Mouse (Mus musculus) midbrain, postnatal 0 days (tissue): ENCODE measurements at regions not wholly inside any gene's neighbourhood (a gene's known extent, or its start where the extent isn't known, plus 50 kb on each side); places are given as distances from the start of the nearest gene placed in this dataset.

Experiments
- ATAC-seq: fragments of 200-750 bp; cut with Nextera tagmentation; 2 replicates; pipeline ENCODE4 v1.8.0; 2017; ENCODE audit warnings: moderate number of reproducible peaks, mild to moderate bottlenecking, moderate TSS enrichment, moderate library complexity; ENCODE audit not compliant: low FRiP score
- DNase-seq: peaks from one replicate; pipeline ENCODE4 v3.0.0-alpha.2; 2015; ENCODE audit warnings: low spot score
- H3K27ac ChIP-seq: fragments of 300-500 bp; sonication (generic); 2 replicates; pipeline ENCODE4 v1.5.1; 2014; ENCODE audit warnings: low read depth, mild to moderate bottlenecking, low read length, mixed read lengths
- H3K27me3 ChIP-seq: fragments of 300-500 bp; sonication (generic); 2 replicates; pipeline ENCODE4 v1.6.1; 2014; ENCODE audit warnings: low read length, control low read depth, mixed read lengths; ENCODE audit not compliant: insufficient read depth
- H3K36me3 ChIP-seq: fragments of 300-500 bp; sonication (generic); 2 replicates; pipeline ENCODE4 v1.6.1; 2014; ENCODE audit warnings: low read length, control low read depth, mixed read lengths; ENCODE audit not compliant: insufficient read depth
- H3K4me1 ChIP-seq: fragments of 300-500 bp; sonication (generic); 2 replicates; pipeline ENCODE4 v1.6.1; 2014; ENCODE audit warnings: mild to moderate bottlenecking, control low read depth, antibody characterized with exemption, low read length, mixed read lengths; ENCODE audit not compliant: insufficient read depth
- H3K4me2 ChIP-seq: fragments of 300-500 bp; sonication (generic); 2 replicates; pipeline ENCODE4 v1.6.1; 2014; ENCODE audit warnings: low read depth, mild to moderate bottlenecking, low read length, mixed read lengths; ENCODE audit not compliant: poor library complexity, severe bottlenecking
- H3K4me3 ChIP-seq: fragments of 300-500 bp; sonication (generic); 2 replicates; pipeline ENCODE4 v1.5.1; 2014; ENCODE audit warnings: low read depth, mild to moderate bottlenecking, low read length, moderate library complexity
- H3K9ac ChIP-seq: fragments of 300-500 bp; sonication (generic); replicated peaks from 2 replicates; pipeline ENCODE4 v1.6.1; 2014; ENCODE audit warnings: mild to moderate bottlenecking, low read length, moderate library complexity, mixed read lengths; ENCODE audit not compliant: poor library complexity, severe bottlenecking
- H3K9me3 ChIP-seq: fragments of 300-500 bp; sonication (generic); 2 replicates; pipeline ENCODE4 v1.6.1; 2016; ENCODE audit warnings: low read length, control low read depth
- CTCF ChIP-seq: IDR thresholded peaks from 2 replicates; pipeline ENCODE4 v1.5.1; 2016; ENCODE audit warnings: antibody characterized with exemption, mild to moderate bottlenecking
- WGBS: fragments of 180-500 bp; shearing (Covaris S2); extraction: QIAGEN DNeasy Blood & Tissue Kit; methylation state at CpG from one replicate; pipeline ENCODE4 v1.1.7; 2014; 5-methylcytosine and 5-hydroxymethylcytosine counted together

- H3K27me3 ChIP-seq, result no peaks in the 10 kb centered on the region
- ATAC-seq (no peak), DNase-seq (no peak)
- H3K4me2 ChIP-seq, result no peak overlapping the region
- no peak overlapping the region for H3K9ac ChIP-seq
- no peaks in the 10 kb centered on the region for H3K9me3 ChIP-seq
- WGBS, result 93% methylated on average over 10 of the region's 10 CpGs
- no peaks in the 10 kb centered on the region for H3K36me3 ChIP-seq
- H3K4me3 ChIP-seq, result no peak overlapping the region
- no peak for TF ChIP-seq CTCF
- H3K4me1 ChIP-seq, result peaks cover 7% of the 10 kb centered on the region; the same call in 1 of the 2 replicates
- no peak overlapping the region for H3K27ac ChIP-seq
These were observed 170.3 kb downstream of the Cd83 start for GRCm38 (mm10) chr13:43954714-43955393.

DNA sequence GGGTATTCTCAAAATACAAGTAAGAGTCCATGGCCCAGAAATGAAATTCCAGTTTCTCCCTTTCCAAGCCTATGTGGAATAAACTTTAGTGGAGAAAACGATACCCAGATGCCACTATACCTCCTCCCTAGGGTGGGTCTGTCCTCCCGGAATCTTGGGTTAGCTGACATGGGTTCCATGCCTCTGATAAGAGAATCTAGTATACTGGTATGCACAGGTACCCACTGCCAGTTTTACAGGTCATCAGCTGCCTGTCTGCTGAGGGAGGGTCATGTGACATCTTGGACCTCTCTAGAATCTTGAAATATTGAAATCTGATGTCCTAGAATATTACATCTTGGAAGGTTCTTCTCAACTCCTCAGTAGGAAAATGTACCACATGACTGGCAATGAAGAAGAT lies 172.5 kb downstream of the Cd83 start:
- Histone ChIP-seq H3K27me3 (no peaks in the 10 kb centered on the region), H3K36me3 (no peaks in the 10 kb centered on the region), H3K9me3 (no peaks in the 10 kb centered on the region), H3K9ac (no peak overlapping the region), H3K27ac (no peak overlapping the region), H3K4me2 (no peak overlapping the region), H3K4me1 (peaks cover 4% of the 10 kb centered on the region; the same call in 1 of the 2 replicates), H3K4me3 (no peak overlapping the region)
- no peak for DNase-seq
- no peak for TF ChIP-seq CTCF
- WGBS, result 92% methylated on average over 2 of the region's 2 CpGs
- ATAC-seq, result no peak

DNA sequence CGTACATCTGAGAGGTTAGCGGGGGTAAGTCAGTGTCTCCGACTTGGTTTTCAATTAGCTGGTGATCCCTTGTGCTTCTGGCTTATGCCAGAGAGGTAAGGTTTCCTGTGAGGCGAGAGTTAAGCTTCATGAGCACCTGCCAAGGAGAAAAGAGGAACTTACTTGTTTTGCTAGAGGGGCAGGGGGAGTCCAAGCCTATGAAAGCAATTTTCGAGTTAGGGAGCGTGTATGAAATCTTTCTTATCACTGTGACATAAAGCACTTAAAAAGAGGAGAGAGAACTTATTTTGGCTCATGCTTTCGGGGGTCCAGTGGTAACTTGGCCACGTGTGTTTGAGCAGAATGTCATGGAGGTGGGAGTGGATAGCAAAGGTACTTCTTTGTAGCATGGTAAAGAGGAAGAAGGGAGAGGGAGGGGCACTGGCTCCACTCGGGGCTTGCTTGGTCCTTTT lies 174.6 kb downstream of the Cd83 start:
- DNase-seq (no peak), ATAC-seq (no peak)
- Histone ChIP-seq H3K36me3 (no peaks in the 10 kb centered on the region), H3K4me2 (no peak overlapping the region), H3K27ac (no peak overlapping the region), H3K4me3 (no peak overlapping the region), H3K4me1 (peaks cover 4% of the 10 kb centered on the region; the same call in 1 of the 2 replicates), H3K9ac (no peak overlapping the region), H3K27me3 (no peaks in the 10 kb centered on the region), H3K9me3 (no peaks in the 10 kb centered on the region)
- TF ChIP-seq CTCF, result no peak
- WGBS, result 48% methylated on average over 9 of the region's 9 CpGs

DNA sequence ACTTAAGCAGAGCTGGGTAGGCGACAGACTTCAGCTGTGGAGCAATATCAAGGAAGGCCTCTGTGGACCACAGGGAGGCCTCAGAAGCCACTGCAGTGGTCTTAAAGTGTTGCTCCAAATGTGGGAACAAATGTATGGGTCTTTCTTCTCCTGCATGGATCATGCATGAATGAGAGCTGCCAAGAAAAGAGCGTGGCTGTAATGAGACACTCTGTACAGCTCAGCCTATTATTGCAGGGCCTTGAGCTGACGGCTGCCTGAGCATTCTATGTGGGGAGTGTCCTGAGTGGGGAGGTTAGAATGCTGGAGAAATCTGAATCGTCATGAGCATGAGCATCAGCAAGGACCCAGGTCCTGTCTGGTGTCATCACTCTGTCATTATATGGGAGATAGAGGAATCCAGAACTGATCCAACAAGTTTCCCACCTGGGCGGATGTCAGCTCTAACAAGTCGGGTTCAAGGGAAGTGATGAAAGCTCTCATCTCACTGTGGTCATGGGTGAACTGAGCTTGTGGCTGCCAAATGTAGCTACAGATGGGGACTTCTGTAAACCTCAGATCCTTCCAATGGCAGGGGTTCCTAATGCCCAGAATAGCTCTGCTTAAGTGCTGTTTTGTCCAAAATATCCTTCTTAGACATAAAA lies 176.6 kb downstream of the Cd83 start:
- H3K9me3 ChIP-seq, result no peaks in the 10 kb centered on the region
- H3K4me1 ChIP-seq, result peaks cover 4% of the 10 kb centered on the region; the same call in 1 of the 2 replicates
- no peak overlapping the region for H3K9ac ChIP-seq
- no peak overlapping the region for H3K27ac ChIP-seq
- no peaks in the 10 kb centered on the region for H3K36me3 ChIP-seq
- DNase-seq (no peak), ATAC-seq (no peak)
- no peak for TF ChIP-seq CTCF
- 77% methylated on average over 6 of the region's 6 CpGs for WGBS
- H3K4me2 ChIP-seq, result no peak overlapping the region
- no peak overlapping the region for H3K4me3 ChIP-seq
- no peaks in the 10 kb centered on the region for H3K27me3 ChIP-seq

DNA sequence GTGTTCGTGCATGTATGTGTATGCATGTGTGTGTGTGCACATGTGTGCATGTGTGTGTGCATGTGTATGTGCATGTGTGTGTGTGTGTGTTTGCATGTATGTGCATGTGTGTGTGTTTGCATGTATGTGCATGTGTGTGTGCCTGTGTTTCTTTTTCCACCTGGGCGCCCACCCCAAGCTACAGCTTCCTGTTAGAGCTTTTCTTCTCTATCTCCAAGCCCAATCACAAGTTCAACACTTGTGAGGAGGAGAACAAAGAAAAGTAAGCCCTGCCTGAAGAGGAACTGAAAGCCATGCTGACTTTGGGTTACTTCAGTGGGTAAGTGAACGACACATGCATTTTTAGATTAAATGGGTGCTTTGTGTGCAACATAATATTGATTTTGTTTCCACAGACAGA lies 177.4 kb downstream of the Cd83 start:
- no peak for ATAC-seq
- H3K9ac ChIP-seq, result no peak overlapping the region

DNA sequence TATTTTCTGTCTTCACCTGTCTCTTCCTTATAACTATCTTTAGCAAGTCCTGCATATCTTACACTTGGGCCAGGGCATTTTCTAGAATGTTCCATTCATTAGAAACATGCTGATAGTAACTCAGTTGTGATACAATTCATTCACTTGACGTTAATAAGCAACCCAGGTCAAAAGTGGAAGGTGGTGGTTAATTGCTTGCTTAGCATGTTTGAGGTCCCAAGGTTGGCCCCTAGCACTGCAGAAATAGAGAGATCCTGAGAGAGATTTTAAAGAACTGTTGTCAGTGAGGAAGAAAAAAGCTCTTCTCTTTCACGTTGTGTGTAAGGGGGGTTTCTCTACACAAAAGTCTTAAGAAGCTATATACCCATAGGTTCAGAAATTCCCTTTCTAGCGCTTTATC lies 178.7 kb downstream of the Cd83 start:
- ATAC-seq (no peak), DNase-seq (no peak)
- no peak overlapping the region for H3K4me3 ChIP-seq
- H3K9me3 ChIP-seq, result no peaks in the 10 kb centered on the region
- H3K9ac ChIP-seq, result no peak overlapping the region
- WGBS, result 93% methylated on average over 3 of the region's 3 CpGs
- H3K4me2 ChIP-seq, result no peak overlapping the region
- H3K27ac ChIP-seq, result no peak overlapping the region
- H3K4me1 ChIP-seq, result peaks cover 4% of the 10 kb centered on the region; the same call in 1 of the 2 replicates
- no peak for TF ChIP-seq CTCF
- H3K27me3 ChIP-seq, result no peaks in the 10 kb centered on the region
- no peaks in the 10 kb centered on the region for H3K36me3 ChIP-seq

More for the DNA sequence above, 177.4 kb downstream of the Cd83 start:
- Histone ChIP-seq H3K36me3 (no peaks in the 10 kb centered on the region), H3K27ac (no peak overlapping the region), H3K4me1 (peaks cover 4% of the 10 kb centered on the region; the same call in 1 of the 2 replicates), H3K27me3 (no peaks in the 10 kb centered on the region), H3K4me2 (no peak overlapping the region), H3K9me3 (no peaks in the 10 kb centered on the region), H3K4me3 (no peak overlapping the region)
- 82% methylated on average over 3 of the region's 3 CpGs for WGBS
- TF ChIP-seq CTCF, result no peak
- DNase-seq, result no peak
